ENCODE assay signal across 8 mouse cellular contexts in the genomic region with DNA sequence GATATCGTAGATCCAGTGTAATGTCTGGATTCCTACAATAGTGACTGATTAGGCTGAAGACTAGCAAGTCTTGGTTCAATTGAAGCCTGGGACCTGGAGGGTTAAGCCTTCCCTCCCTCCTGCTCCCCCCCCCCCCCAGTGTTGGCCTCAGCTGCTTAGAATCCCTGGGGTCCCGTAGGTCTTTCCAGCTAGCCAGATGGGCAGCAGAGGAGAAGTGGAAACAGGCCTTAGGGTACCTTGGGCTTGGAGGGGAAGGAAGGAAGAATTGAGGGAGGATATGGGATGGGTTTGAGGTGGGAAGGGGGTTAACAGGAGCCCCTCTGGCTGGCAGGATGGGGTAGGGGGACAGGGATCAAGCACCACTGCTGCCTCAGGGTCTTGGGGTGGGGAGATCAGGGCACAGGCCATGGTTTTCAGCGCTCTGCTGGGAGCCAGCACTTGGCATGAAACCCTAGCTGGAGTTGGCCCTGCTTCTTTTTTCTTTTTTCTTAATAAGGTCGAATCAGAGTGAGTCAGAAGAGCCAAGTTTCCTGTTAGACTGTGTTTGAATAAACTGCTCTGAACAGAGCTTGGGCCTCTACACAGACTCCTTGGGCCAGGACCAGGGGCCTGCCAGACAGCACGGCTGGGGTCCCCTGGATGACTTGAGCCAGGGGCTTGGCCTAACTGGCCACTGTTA. TPM values are rescaled to one million over a fixed set of nuclear protein-coding genes. Genes with fewer than 3 reads are reported as not detected.
DNase-seq lines count a peak whose midpoint lies in the region; ATAC-seq and TF ChIP-seq lines count a peak whose summit lies in the region.

No protein-coding gene starts in this region.

- no peak overlapping the region for H3K9ac ChIP-seq in kidney, postnatal 0 days (ENCODE audit: low read depth, low read length)
- H3K9ac ChIP-seq in embryonic facial prominence, embryonic 14.5 days (ENCODE audit: low read depth, low read length), result 0 out of 2 replicates have a peak overlapping the region, but pooled peaks have one; percentile 21
- H3K9ac ChIP-seq in heart, postnatal 0 days (replicated peaks; ENCODE audit: low read depth, low read length), result no peak overlapping the region
- H3K9ac ChIP-seq in midbrain, embryonic 11.5 days (ENCODE audit: low read length), result no peak overlapping the region
- H3K9ac ChIP-seq in liver, postnatal 0 days (replicated peaks), result no peak overlapping the region

- TF ChIP-seq CTCF in kidney, postnatal 0 days (IDR thresholded peaks at IDR 0.05; ENCODE audit: low read depth), result no peak
- TF ChIP-seq CTCF in heart, postnatal 0 days (IDR thresholded peaks at IDR 0.05; ENCODE audit: low read depth), result no peak
- TF ChIP-seq CTCF in liver, postnatal 0 days (IDR thresholded peaks at IDR 0.05; ENCODE audit: low read depth), result no peak

- TF ChIP-seq EP300 in heart, postnatal 0 days (IDR thresholded peaks at IDR 0.05; ENCODE audit: low read depth), result no peak
- no peak for TF ChIP-seq EP300 in liver, postnatal 0 days (IDR thresholded peaks at IDR 0.05; ENCODE audit: low read depth)

- no peak overlapping the region for H3K4me3 ChIP-seq in kidney, postnatal 0 days (replicated peaks; ENCODE audit: low read depth, low read length)
- no peak overlapping the region for H3K4me3 ChIP-seq in embryonic facial prominence, embryonic 14.5 days (ENCODE audit: low read depth, low read length)
- no peak overlapping the region for H3K4me3 ChIP-seq in heart, postnatal 0 days (ENCODE audit: low read depth, low read length)
- H3K4me3 ChIP-seq in midbrain, embryonic 11.5 days (ENCODE audit: low read depth, low read length), result no peak overlapping the region
- H3K4me3 ChIP-seq in liver, postnatal 0 days (ENCODE audit: low read depth, low read length), result no peak overlapping the region

- no peak for ATAC-seq in kidney, postnatal 0 days (replicated peaks; ENCODE audit: low FRiP score, low read depth)
- ATAC-seq in embryonic facial prominence, embryonic 14.5 days (ENCODE audit: low read depth), result peak; percentile 26
- ATAC-seq in heart, postnatal 0 days (ENCODE audit: insufficient read depth, low read depth), result no peak
- no peak for ATAC-seq in midbrain, embryonic 11.5 days (ENCODE audit: low FRiP score)
- ATAC-seq in liver, postnatal 0 days, result no peak

- peak; percentile 46 for DNase-seq in kidney, postnatal 0 days (ENCODE audit: low spot score)
- DNase-seq in kidney, adult 18-20 months, result no peak
- DNase-seq in embryonic facial prominence, embryonic 14.5 days (ENCODE audit: low spot score), result peak; percentile 85
- no peak for DNase-seq in heart, postnatal 0 days (ENCODE audit: low spot score)
- no peak for DNase-seq in midbrain, embryonic 11.5 days (ENCODE audit: low spot score, missing footprints)
- no peak for DNase-seq in thymus, postnatal 14 days
- DNase-seq in cerebellum, postnatal 4 days (ENCODE audit: low spot score in 2 of 2), result no peak
- DNase-seq in liver, postnatal 0 days, result no peak

- no peaks in the 10 kb centered on the region for H3K27me3 ChIP-seq in kidney, postnatal 0 days (ENCODE audit: insufficient read depth, low read length)
- H3K27me3 ChIP-seq in embryonic facial prominence, embryonic 14.5 days (replicated peaks; ENCODE audit: control insufficient read depth, insufficient read depth, low read length), result no peaks in the 10 kb centered on the region; the same call in 1 of the 2 replicates
- H3K27me3 ChIP-seq in heart, postnatal 0 days (ENCODE audit: control insufficient read depth, insufficient read depth, low read length), result peaks cover 19% of the 10 kb centered on the region
- peaks cover 21% of the 10 kb centered on the region for H3K27me3 ChIP-seq in midbrain, embryonic 11.5 days (ENCODE audit: control insufficient read depth, insufficient read depth, low read length)
- H3K27me3 ChIP-seq in liver, postnatal 0 days (ENCODE audit: insufficient read depth, low read length), result peaks cover 28% of the 10 kb centered on the region

- no peaks in the 10 kb centered on the region for H3K36me3 ChIP-seq in kidney, postnatal 0 days (ENCODE audit: insufficient read depth, low read length)
- no peaks in the 10 kb centered on the region for H3K36me3 ChIP-seq in embryonic facial prominence, embryonic 14.5 days (ENCODE audit: control insufficient read depth, insufficient read depth, low read length)
- no peaks in the 10 kb centered on the region for H3K36me3 ChIP-seq in heart, postnatal 0 days (replicated peaks; ENCODE audit: control insufficient read depth, insufficient read depth, low read length)
- H3K36me3 ChIP-seq in midbrain, embryonic 11.5 days (ENCODE audit: control insufficient read depth, insufficient read depth, low read length), result no peaks in the 10 kb centered on the region
- no peaks in the 10 kb centered on the region for H3K36me3 ChIP-seq in liver, postnatal 0 days (replicated peaks; ENCODE audit: insufficient read depth, low read length)

- 45% methylated on average over 5 of the region's 5 CpGs for WGBS in kidney, postnatal 0 days
- 19% methylated on average over 5 of the region's 5 CpGs for WGBS in embryonic facial prominence, embryonic 14.5 days
- 63% methylated on average over 5 of the region's 5 CpGs for WGBS in heart, postnatal 0 days
- 42% methylated on average over 5 of the region's 5 CpGs for WGBS in midbrain, embryonic 11.5 days
- 54% methylated on average over 5 of the region's 5 CpGs for WGBS in liver, postnatal 0 days (ENCODE audit: insufficient replicate concordance)

- H3K27ac ChIP-seq in kidney, postnatal 0 days, result no peak overlapping the region; the same call in 1 of the 2 replicates
- peak overlapping the region; percentile 86 for H3K27ac ChIP-seq in embryonic facial prominence, embryonic 14.5 days (replicated peaks; ENCODE audit: low read depth, low read length)
- peak overlapping the region; percentile 52 for H3K27ac ChIP-seq in heart, postnatal 0 days (ENCODE audit: low read depth)
- peak overlapping the region; percentile 56; the same call in 1 of the 2 replicates for H3K27ac ChIP-seq in midbrain, embryonic 11.5 days (ENCODE audit: low read depth, low read length)
- H3K27ac ChIP-seq in liver, postnatal 0 days (ENCODE audit: low read depth), result no peak overlapping the region

- peaks cover 15% of the 10 kb centered on the region; the same call in 1 of the 2 replicates for H3K4me1 ChIP-seq in kidney, postnatal 0 days (replicated peaks; ENCODE audit: insufficient read depth, low read length)
- peaks cover 48% of the 10 kb centered on the region for H3K4me1 ChIP-seq in embryonic facial prominence, embryonic 14.5 days (ENCODE audit: control insufficient read depth, insufficient read depth, low read length)
- peaks cover 20% of the 10 kb centered on the region for H3K4me1 ChIP-seq in heart, postnatal 0 days (ENCODE audit: control insufficient read depth, insufficient read depth)
- H3K4me1 ChIP-seq in midbrain, embryonic 11.5 days (ENCODE audit: control insufficient read depth, insufficient read depth, low read length), result peaks cover 20% of the 10 kb centered on the region
- no peaks in the 10 kb centered on the region; the same call in 1 of the 2 replicates for H3K4me1 ChIP-seq in liver, postnatal 0 days (ENCODE audit: insufficient read depth)

- no peak overlapping the region for H3K4me2 ChIP-seq in kidney, postnatal 0 days (ENCODE audit: low read length)
- H3K4me2 ChIP-seq in embryonic facial prominence, embryonic 14.5 days (ENCODE audit: low read depth, low read length), result 0 out of 2 replicates have a peak overlapping the region, but pooled peaks have one; percentile 25
- H3K4me2 ChIP-seq in heart, postnatal 0 days (ENCODE audit: low read depth, low read length), result no peak overlapping the region
- H3K4me2 ChIP-seq in midbrain, embryonic 11.5 days, result no peak overlapping the region
- no peak overlapping the region for H3K4me2 ChIP-seq in liver, postnatal 0 days (ENCODE audit: low read depth, low read length)

- H3K9me3 ChIP-seq in kidney, postnatal 0 days (replicated peaks; ENCODE audit: low read length), result no peaks in the 10 kb centered on the region
- H3K9me3 ChIP-seq in embryonic facial prominence, embryonic 14.5 days (ENCODE audit: control insufficient read depth, low read length), result no peaks in the 10 kb centered on the region
- no peaks in the 10 kb centered on the region for H3K9me3 ChIP-seq in heart, postnatal 0 days (replicated peaks; ENCODE audit: control insufficient read depth, low read length)
- no peaks in the 10 kb centered on the region for H3K9me3 ChIP-seq in midbrain, embryonic 11.5 days (ENCODE audit: control insufficient read depth, low read length)
- no peaks in the 10 kb centered on the region for H3K9me3 ChIP-seq in liver, postnatal 0 days (ENCODE audit: low read length)

RNA-seq across cellular contexts. Expression of a gene that starts 1.8 kb away (rescaled TPM):
- polyA plus RNA-seq in kidney, postnatal 0 days (2015; fragmentation: Nextera tagmentation; extraction: Ambion mirVana), result 60.9 and 62.2 TPM in 2 replicates
- polyA plus RNA-seq in embryonic facial prominence, embryonic 14.5 days (2014; fragmentation: Nextera tagmentation; extraction: Ambion mirVana), result 68.7 and 74.1 TPM in 2 replicates
- 44.1 and 61.7 TPM in 2 replicates for total RNA-seq in heart, postnatal 0 days (2014; rRNA removed; ENCODE audit: low replicate concordance)
- polyA plus RNA-seq in heart, postnatal 0 days (2015; fragmentation: Nextera tagmentation; extraction: Ambion mirVana), result 39.2 and 40.7 TPM in 2 replicates
- polyA plus RNA-seq in midbrain, embryonic 11.5 days (2014; fragmentation: Nextera tagmentation; extraction: Ambion mirVana), result 9.9 TPM in 2 replicates
- polyA plus RNA-seq in liver, postnatal 0 days (2015; fragmentation: Nextera tagmentation; extraction: Ambion mirVana), result 2.8 and 3.1 TPM in 2 replicates

RNA-seq across cellular contexts. Expression of a gene that starts 55.4 kb away (rescaled TPM):
- not detected in 2 replicates for polyA plus RNA-seq in kidney, postnatal 0 days (2015; fragmentation: Nextera tagmentation; extraction: Ambion mirVana)
- 0.13 TPM in 1 of 2 replicates, not detected in the other for polyA plus RNA-seq in embryonic facial prominence, embryonic 14.5 days (2014; fragmentation: Nextera tagmentation; extraction: Ambion mirVana)
- not detected in 2 replicates for total RNA-seq in heart, postnatal 0 days (2014; rRNA removed; ENCODE audit: low replicate concordance)
- polyA plus RNA-seq in heart, postnatal 0 days (2015; fragmentation: Nextera tagmentation; extraction: Ambion mirVana), result not detected in 2 replicates
- polyA plus RNA-seq in midbrain, embryonic 11.5 days (2014; fragmentation: Nextera tagmentation; extraction: Ambion mirVana), result not detected in 2 replicates
- polyA plus RNA-seq in liver, postnatal 0 days (2015; fragmentation: Nextera tagmentation; extraction: Ambion mirVana), result not detected in 2 replicates

Comparison
In these comparisons a context has a peak if more than half of its experiments do, and no peak if none do; other contexts are left out.
1. DNase-seq: peak in kidney, postnatal 0 days (single experiment) and embryonic facial prominence, embryonic 14.5 days (single experiment); none in kidney, adult 18-20 months (single experiment), heart, postnatal 0 days (single experiment), midbrain, embryonic 11.5 days (single experiment), thymus, postnatal 14 days (single experiment), cerebellum, postnatal 4 days (0 of 2) and liver, postnatal 0 days (single experiment).
2. H3K27ac ChIP-seq: peak in embryonic facial prominence, embryonic 14.5 days (single experiment), heart, postnatal 0 days (single experiment) and midbrain, embryonic 11.5 days (single experiment); none in kidney, postnatal 0 days (single experiment) and liver, postnatal 0 days (single experiment).